Mouse (Mus musculus) cerebellum, adult 9-10 months (tissue): ENCODE data around the gene Lim2.
A peak's percentile ranks its signal among the peaks of the same experiment; 100 is the strongest.

Experiments used
- DNase-seq: peaks from one replicate; pipeline ENCODE4 v3.0.0; 2022

The Lim2 gene

DNA sequence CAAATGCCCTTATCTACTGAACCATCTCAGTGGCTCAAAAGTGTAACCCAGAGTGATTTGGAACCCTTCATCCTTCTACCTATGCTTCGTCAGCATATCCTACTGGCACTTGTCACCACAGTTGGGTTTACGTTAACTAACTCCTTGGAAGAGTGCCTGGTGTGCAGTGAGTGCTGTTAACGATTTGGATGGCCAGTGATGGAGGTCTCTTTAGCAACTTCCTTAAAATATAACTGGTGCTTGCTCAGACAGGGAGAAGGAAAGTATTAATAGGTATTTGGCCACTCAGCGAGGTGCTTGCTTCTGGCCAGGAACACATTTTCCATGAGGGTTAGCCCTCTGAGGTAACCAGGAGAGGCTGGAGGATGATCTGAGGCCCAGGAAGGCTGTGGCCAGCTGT lies 20.3 kb downstream of the Lim2 start:
- DNase-seq, result no peak

DNA sequence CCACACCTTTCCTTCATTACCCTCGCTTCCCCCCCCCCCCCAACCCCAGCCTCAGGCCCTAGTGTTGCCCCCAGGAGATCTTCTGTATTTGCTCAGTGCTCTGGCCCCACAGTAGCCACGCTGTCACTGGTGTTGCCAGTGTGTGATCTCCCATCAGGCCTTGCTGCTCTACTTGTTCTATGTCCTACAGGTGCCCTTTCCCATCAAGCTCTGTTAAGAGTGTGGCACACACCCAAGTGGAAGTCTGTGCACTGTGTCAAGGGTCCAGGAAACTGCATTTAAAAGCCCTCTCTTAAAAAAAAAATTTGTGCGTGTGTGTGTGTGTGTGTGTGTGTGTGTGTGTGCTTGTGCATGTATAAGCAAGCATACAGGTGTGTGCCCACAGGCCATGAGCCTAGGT lies 20.8 kb downstream of the Lim2 start:
- DNase-seq, result no peak

DNA sequence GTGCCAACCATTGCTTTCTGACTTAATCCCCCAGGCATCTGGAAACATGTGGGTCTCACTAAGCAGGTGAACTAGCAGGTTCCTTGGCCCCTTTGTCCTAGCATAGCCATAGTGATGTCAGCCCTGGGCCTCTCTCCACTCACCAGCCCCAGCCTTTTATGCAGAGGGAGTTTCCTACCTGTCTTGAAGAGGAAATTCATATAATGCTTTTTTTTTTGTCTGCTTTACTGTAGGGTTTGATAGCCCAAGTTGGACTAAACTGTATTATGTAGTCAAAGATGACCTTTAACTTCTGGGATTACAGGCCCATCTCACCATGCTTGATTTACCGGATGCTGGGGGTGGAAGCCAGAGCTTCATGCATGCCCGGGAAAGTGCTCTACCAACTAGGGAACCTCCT lies 22.3 kb downstream of the Lim2 start:
- DNase-seq, result no peak

- no peak for DNase-seq
These were observed 24.3 kb downstream of the Lim2 start for GRCm38 (mm10) chr7:43451726-43452125.

GRCm38 (mm10) chr7:43452609-43453008 lies 25.1 kb downstream of the Lim2 start:
- DNase-seq, result no peak

- no peak for DNase-seq
These were observed 26.3 kb downstream of the Lim2 start for GRCm38 (mm10) chr7:43453599-43454355.

DNA sequence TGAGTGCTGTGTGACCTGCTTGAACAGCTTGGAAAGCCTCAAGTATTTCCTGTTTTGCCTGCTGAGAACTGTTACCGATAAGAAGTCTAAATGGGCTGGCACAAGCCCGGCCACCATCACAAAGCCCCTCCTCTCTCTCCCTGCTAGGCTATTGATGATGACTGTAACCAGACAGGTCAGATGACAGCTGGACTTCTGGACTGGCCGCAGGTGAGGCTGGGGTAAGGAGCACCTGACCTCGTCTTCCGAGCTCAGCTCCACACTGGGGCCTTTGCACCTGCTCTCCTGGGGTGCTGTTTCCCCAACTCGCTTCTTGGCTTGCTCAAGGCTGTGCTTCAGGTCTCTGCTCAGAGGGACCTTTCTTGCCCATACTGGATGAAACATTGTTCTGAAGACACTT lies 26.9 kb downstream of the Lim2 start:
- no peak for DNase-seq

GRCm38 (mm10) chr7:43462851-43463250 lies 35.4 kb downstream of the Lim2 start, which contains the start of gene Vsig10l:
Gene Vsig10l (plus strand): TSS chr7:43463151.
- DNase-seq, result no peak

DNA sequence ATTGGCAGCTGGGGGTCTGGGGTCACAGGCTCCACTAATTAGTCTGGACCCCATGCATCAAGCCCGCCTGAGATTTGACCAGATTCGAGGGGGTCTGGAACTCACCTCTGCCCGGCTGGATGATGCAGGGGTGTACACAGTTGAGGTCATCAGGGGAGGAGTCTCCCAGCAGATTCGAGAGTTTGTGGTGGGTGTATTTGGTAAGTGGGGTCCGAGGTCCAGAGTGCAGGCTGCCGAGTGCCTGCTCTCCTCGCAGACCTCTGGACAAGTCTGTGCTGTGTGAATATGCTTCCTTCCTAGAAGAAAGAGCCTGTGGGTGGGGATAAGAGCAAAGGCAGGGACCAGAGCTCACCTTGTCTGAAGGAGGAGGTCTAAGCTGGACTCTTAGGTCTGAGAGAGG lies 36.5 kb downstream of the Lim2 start:
- DNase-seq, result no peak

GRCm38 (mm10) chr7:43464864-43465343 lies 37.4 kb downstream of the Lim2 start:
- DNase-seq, result no peak

DNA sequence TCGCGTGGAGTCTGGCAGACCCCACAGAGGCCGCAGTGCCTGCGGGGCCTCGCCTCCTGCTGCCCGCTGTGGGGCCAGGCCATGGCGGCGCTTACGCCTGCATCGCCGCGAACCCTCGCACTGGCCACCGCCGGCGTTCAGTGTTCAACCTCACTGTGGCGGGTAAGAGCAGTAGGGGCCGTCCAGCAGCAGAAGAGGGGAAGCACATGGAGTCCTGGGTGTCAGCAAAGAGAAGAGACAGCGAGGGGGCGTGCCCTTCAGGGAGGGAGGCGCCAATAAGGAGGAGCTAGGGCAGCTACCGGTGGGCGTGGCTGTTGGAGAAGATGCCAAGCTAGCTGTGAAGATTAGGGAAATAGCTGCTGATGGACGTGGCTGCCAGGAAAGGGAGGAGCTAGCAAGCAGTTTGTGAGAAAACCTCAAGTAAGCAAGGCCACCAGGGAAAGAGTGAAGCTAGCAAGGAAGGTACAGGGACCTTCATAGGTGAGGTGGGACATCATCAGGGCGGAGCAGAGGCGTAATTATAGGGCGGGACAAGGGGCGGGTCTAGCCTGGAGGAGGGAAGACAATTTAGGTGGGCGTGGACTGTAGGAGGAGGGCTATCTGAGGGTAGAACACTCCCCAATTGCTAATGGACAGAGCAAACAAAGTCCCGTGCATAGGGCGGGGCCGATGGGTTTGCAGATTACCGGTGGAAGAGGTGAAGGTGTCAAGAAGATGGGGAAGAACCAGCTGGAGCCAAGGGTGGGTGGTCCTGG lies 38.1 kb downstream of the Lim2 start:
- DNase-seq, result peak; percentile 78

- peak; percentile 78 for DNase-seq
These were observed 38.7 kb downstream of the Lim2 start for GRCm38 (mm10) chr7:43466099-43466694.

DNA sequence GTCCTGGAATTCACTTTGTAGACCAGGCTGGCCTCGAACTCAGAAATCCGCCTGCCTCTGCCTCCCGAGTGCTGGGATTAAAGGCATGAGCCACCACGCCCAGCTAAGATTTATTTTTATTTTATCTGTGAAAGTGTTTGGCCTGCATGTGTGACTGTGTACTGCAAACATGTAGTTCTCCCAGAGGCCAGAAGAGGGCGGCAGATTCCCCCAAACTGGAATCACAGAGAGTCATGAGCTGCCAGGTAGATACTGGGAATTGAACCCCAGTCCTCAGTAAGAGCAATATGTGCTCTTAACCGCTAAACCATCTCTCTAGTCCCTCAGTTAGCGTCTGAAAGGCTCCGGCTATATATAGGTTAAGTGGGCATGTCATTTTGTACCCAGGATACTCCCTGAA lies 42.9 kb downstream of the Lim2 start:
- DNase-seq, result no peak

DNA sequence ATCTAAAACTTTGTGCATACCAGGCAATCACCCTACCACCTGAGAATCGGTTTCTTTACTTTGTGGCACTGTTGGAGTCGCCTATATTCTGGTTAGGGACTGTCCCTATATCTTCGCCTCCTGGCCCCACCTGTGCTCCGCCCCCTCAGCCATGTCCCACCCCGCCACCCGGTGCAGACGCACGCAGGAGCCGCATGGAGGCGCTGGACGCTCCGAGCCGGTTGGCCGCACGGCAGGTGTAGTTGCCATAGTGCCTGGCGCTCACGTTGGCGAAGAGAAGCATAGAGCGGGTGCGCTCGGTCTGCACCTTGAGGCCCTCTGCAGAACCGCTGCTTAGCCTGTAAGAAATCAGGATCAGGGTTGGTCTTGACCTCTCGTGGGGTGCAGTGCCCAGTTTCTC lies 48.2 kb downstream of the Lim2 start:
- DNase-seq, result no peak

- DNase-seq, result no peak
These were observed 48.9 kb downstream of the Lim2 start for GRCm38 (mm10) chr7:43476376-43476775.

GRCm38 (mm10) chr7:43481191-43481590 lies 53.7 kb downstream of the Lim2 start:
- DNase-seq, result no peak

- DNase-seq, result peak; percentile 43
These were observed 54.7 kb downstream of the Lim2 start for GRCm38 (mm10) chr7:43482090-43482716.

DNA sequence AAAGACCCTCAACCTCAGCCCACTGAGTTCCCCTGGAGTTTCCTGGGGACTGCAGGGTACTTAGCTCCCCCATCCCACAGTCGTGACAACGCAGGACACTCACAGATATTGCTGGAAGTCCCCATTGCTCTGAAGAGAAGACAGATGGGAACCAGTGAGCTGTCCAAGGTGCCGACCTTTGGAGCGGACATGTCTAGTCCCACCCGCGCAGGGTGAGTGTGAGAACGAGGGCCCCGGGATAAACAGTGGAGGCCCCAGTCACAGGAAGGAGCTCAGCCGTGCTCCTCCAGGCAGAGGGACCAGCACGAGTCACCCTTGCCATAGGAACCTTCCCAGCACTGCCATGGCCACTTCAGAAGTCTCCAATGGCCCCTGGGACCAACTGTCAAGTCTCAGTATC lies 55.8 kb downstream of the Lim2 start:
- DNase-seq, result peak; percentile 1
